Comparison of ENCODE assay signal across 11 mouse cellular contexts in genomic region chr2:90639747-90640699, GRCm38 (mm10). TPM values are rescaled to one million over a fixed set of nuclear protein-coding genes. Genes with fewer than 3 reads are reported as not detected.
A peak's percentile ranks its signal among the peaks of the same experiment; 100 is the strongest.
DNase-seq lines count a peak whose midpoint lies in the region; ATAC-seq and TF ChIP-seq lines count a peak whose summit lies in the region.
"Had no signal": no experiment of that assay in that cellular context is flagged by ENCODE, and none has a peak within 500 bp of the region (broad histone marks: within the 10 kb centered on the region; RNA-seq: fewer than 3 reads in every experiment).

No protein-coding gene starts in this region.

- H3K27me3 ChIP-seq in limb, embryonic 13.5 days: peaks cover 85% of the 10 kb centered on the region
- H3K27me3 ChIP-seq in limb, embryonic 10.5 days (ENCODE audit: low read depth, poor library complexity, severe bottlenecking): peaks cover 32% of the 10 kb centered on the region; the same call in 1 of the 2 replicates
- H3K27me3 ChIP-seq in intestine, embryonic 14.5 days (replicated peaks; ENCODE audit: control insufficient read depth, insufficient read depth, low read length): no peaks in the 10 kb centered on the region
- H3K27me3 ChIP-seq in limb, embryonic 14.5 days (ENCODE audit: control insufficient read depth, insufficient read depth, low read length): peaks cover 5% of the 10 kb centered on the region

- no peaks in the 10 kb centered on the region for H3K36me3 ChIP-seq in limb, embryonic 13.5 days
- no peaks in the 10 kb centered on the region for H3K36me3 ChIP-seq in limb, embryonic 10.5 days
- no peaks in the 10 kb centered on the region for H3K36me3 ChIP-seq in intestine, embryonic 14.5 days (ENCODE audit: control insufficient read depth, insufficient read depth, low read length)
- H3K36me3 ChIP-seq in limb, embryonic 14.5 days (ENCODE audit: control insufficient read depth, insufficient read depth, low read length): no peaks in the 10 kb centered on the region
- H3K36me3 ChIP-seq: hindbrain, embryonic 10.5 days; limb, embryonic 12.5 days had no signal

- no peak for DNase-seq in limb, embryonic 10.5 days (ENCODE audit: low spot score)
- DNase-seq in Muller cell, postnatal 12 days (ENCODE audit: inconsistent ontology term): peak; percentile 5
- DNase-seq in intestine, embryonic 14.5 days (ENCODE audit: low spot score): peak; percentile 67
- no peak for DNase-seq in limb, embryonic 14.5 days (ENCODE audit: low spot score)
- no peak for DNase-seq in frontal cortex, postnatal 14 days (ENCODE audit: low spot score in 2 of 2)
- no peak for DNase-seq in urinary bladder, postnatal 4 days (ENCODE audit: low spot score in 2 of 2)
- DNase-seq: right cerebral cortex, adult 18-20 months had no signal

- no peak overlapping the region for H3K27ac ChIP-seq in limb, embryonic 13.5 days
- no peak overlapping the region for H3K27ac ChIP-seq in limb, embryonic 10.5 days
- H3K27ac ChIP-seq in intestine, embryonic 14.5 days (ENCODE audit: low read depth): peak overlapping the region; percentile 40; the same call in 1 of the 2 replicates
- no peak overlapping the region for H3K27ac ChIP-seq in limb, embryonic 14.5 days (replicated peaks; ENCODE audit: low read depth, low read length)
- H3K27ac ChIP-seq: hindbrain, embryonic 10.5 days; limb, embryonic 12.5 days had no signal

- H3K4me1 ChIP-seq in limb, embryonic 13.5 days: peaks cover 15% of the 10 kb centered on the region
- H3K4me1 ChIP-seq in limb, embryonic 10.5 days: no peaks in the 10 kb centered on the region
- H3K4me1 ChIP-seq in intestine, embryonic 14.5 days (replicated peaks; ENCODE audit: control insufficient read depth, insufficient read depth, low read length): peaks cover 10% of the 10 kb centered on the region
- H3K4me1 ChIP-seq in limb, embryonic 14.5 days (ENCODE audit: control insufficient read depth, insufficient read depth, low read length): peaks cover 5% of the 10 kb centered on the region; the same call in 1 of the 2 replicates
- H3K4me1 ChIP-seq: hindbrain, embryonic 10.5 days had no signal

- TF ChIP-seq POLR2A in limb, embryonic 14.5 days (IDR thresholded peaks at IDR 0.05; ENCODE audit: borderline replicate concordance, extremely low read depth, insufficient read depth, insufficient read length): no peak

- H3K9ac ChIP-seq in limb, embryonic 13.5 days: no peak overlapping the region
- no peak overlapping the region for H3K9ac ChIP-seq in intestine, embryonic 14.5 days (ENCODE audit: low read length)
- no peak overlapping the region for H3K9ac ChIP-seq in limb, embryonic 14.5 days (ENCODE audit: low read depth, low read length, severe bottlenecking)
- H3K9ac ChIP-seq: limb, embryonic 12.5 days had no signal

- H3K4me3 ChIP-seq in limb, embryonic 13.5 days: no peak overlapping the region
- H3K4me3 ChIP-seq in limb, embryonic 10.5 days: no peak overlapping the region
- H3K4me3 ChIP-seq in intestine, embryonic 14.5 days (ENCODE audit: low read depth, low read length): no peak overlapping the region
- H3K4me3 ChIP-seq in limb, embryonic 14.5 days (replicated peaks; ENCODE audit: low read length): no peak overlapping the region
- H3K4me3 ChIP-seq: hindbrain, embryonic 10.5 days; limb, embryonic 12.5 days had no signal

- H3K4me2 ChIP-seq in limb, embryonic 13.5 days (replicated peaks): 0 out of 2 replicates have a peak overlapping the region, but pooled peaks have one; percentile 1
- no peak overlapping the region for H3K4me2 ChIP-seq in intestine, embryonic 14.5 days (ENCODE audit: low read length)
- no peak overlapping the region for H3K4me2 ChIP-seq in limb, embryonic 14.5 days (replicated peaks; ENCODE audit: low read depth, low read length, severe bottlenecking)
- H3K4me2 ChIP-seq: limb, embryonic 12.5 days had no signal

- ATAC-seq in limb, embryonic 13.5 days (ENCODE audit: low FRiP score, low read depth): no peak; the same call in 1 of the 2 replicates
- peak; percentile 53; the same call in 1 of the 2 replicates for ATAC-seq in intestine, embryonic 14.5 days (replicated peaks; ENCODE audit: low FRiP score, low TSS enrichment, low read depth)
- peak; percentile 60 for ATAC-seq in limb, embryonic 14.5 days (ENCODE audit: low FRiP score, low read depth)
- ATAC-seq: forebrain, embryonic 16.5 days had no signal

- 40% methylated on average over 5 of the region's 5 CpGs for WGBS in limb, embryonic 13.5 days
- 81% methylated on average over 5 of the region's 5 CpGs for whole genome bisulfite sequencing in limb, embryonic 10.5 days
- 54% methylated on average over 5 of the region's 5 CpGs for whole genome bisulfite sequencing in intestine, embryonic 14.5 days
- 42% methylated on average over 5 of the region's 5 CpGs for WGBS in limb, embryonic 14.5 days

- no peaks in the 10 kb centered on the region for H3K9me3 ChIP-seq in limb, embryonic 13.5 days
- H3K9me3 ChIP-seq in limb, embryonic 10.5 days (replicated peaks): no peaks in the 10 kb centered on the region
- H3K9me3 ChIP-seq in intestine, embryonic 14.5 days (ENCODE audit: control insufficient read depth, low read length): no peaks in the 10 kb centered on the region
- H3K9me3 ChIP-seq in limb, embryonic 14.5 days (ENCODE audit: control insufficient read depth, low read length): no peaks in the 10 kb centered on the region
- H3K9me3 ChIP-seq: hindbrain, embryonic 10.5 days; limb, embryonic 12.5 days had no signal

RNA-seq across cellular contexts. Expression of gene Nup160, which starts 37.0 kb away (rescaled TPM):
- polyA plus RNA-seq in limb, embryonic 13.5 days (2015; fragmentation: Nextera tagmentation; extraction: Ambion mirVana): 40.3 and 44.8 TPM in 2 replicates
- polyA plus RNA-seq in limb, embryonic 10.5 days (2016; fragmentation: Nextera tagmentation; extraction: Ambion mirVana): 70.8 and 79.1 TPM in 2 replicates
- polyA plus RNA-seq in intestine, embryonic 14.5 days (2014; fragmentation: Nextera tagmentation; extraction: Ambion mirVana): 53.6 and 62.5 TPM in 2 replicates
- 27.6 and 29.9 TPM in 2 replicates for polyA plus RNA-seq in limb, embryonic 14.5 days (2012; rRNA removed)
- 42.0 and 43.0 TPM in 2 replicates for polyA plus RNA-seq in limb, embryonic 14.5 days (2014; fragmentation: Nextera tagmentation; extraction: Ambion mirVana)

RNA-seq across cellular contexts. Expression of gene Ptprj, which starts 59.6 kb away (rescaled TPM):
- polyA plus RNA-seq in limb, embryonic 13.5 days (2015; fragmentation: Nextera tagmentation; extraction: Ambion mirVana): 1.3 and 1.6 TPM in 2 replicates
- polyA plus RNA-seq in limb, embryonic 10.5 days (2016; fragmentation: Nextera tagmentation; extraction: Ambion mirVana): 1.0 and 1.3 TPM in 2 replicates
- 8.3 and 8.5 TPM in 2 replicates for polyA plus RNA-seq in intestine, embryonic 14.5 days (2014; fragmentation: Nextera tagmentation; extraction: Ambion mirVana)
- polyA plus RNA-seq in limb, embryonic 14.5 days (2012; rRNA removed): 3.9 and 4.0 TPM in 2 replicates
- polyA plus RNA-seq in limb, embryonic 14.5 days (2014; fragmentation: Nextera tagmentation; extraction: Ambion mirVana): 2.7 and 3.2 TPM in 2 replicates

Comparison
In these comparisons a context has a peak if more than half of its experiments do, and no peak if none do; other contexts are left out.
1. DNase-seq: peak in Muller cell, postnatal 12 days (single experiment) and intestine, embryonic 14.5 days (single experiment); none in limb, embryonic 10.5 days (single experiment), limb, embryonic 14.5 days (single experiment), frontal cortex, postnatal 14 days (0 of 2) and urinary bladder, postnatal 4 days (0 of 2).